Mouse (Mus musculus) lung, adult 2 months (tissue): ENCODE data around the gene Gtf2i.

Source experiments
- CTCF ChIP-seq: fragments of 200-500 bp; IDR thresholded peaks from 2 replicates; pipeline ENCODE4 v1.5.1; 2011; ENCODE audit warnings: mild to moderate bottlenecking, low read length, control low read depth; ENCODE audit not compliant: insufficient read depth
- POLR2A ChIP-seq: fragments of 200-500 bp; IDR thresholded peaks from 2 replicates; pipeline ENCODE4 v1.6.1; 2011; ENCODE audit warnings: low read depth, mild to moderate bottlenecking, control low read depth, low read length, borderline replicate concordance; ENCODE audit errors: extremely low read depth

GRCm38 (mm10) chr5:134188571-134188970 is 126.0 kb downstream of the Gtf2i start:
- TF ChIP-seq CTCF (no peak), POLR2A (no peak)
